Mouse (Mus musculus): ENCODE data around the gene Syne1. TPM values are rescaled to one million over a fixed set of nuclear protein-coding genes. Genes with fewer than 3 reads are reported as not detected.
"Not testable (repeated sequence)": the region's sequence is repeated elsewhere in the genome, so short reads cannot be mapped to it uniquely, and the experiment has no call there.

Syne1 gene
- polyA plus RNA-seq, 1 experiment from 2014 or later = 21.7 TPM

- DNase-seq (ENCODE audit: low spot score) (no peak), ATAC-seq (ENCODE audit: low FRiP score) (no peak)
- no peaks in the 10 kb centered on the region for H3K36me3 ChIP-seq (replicated peaks; ENCODE audit: control insufficient read depth, insufficient read depth)
- no peak overlapping the region for H3K27ac ChIP-seq
- no peaks in the 10 kb centered on the region for H3K27me3 ChIP-seq (ENCODE audit: control insufficient read depth, insufficient read depth, low read length)
- 62% methylated on average over 3 of the region's 3 CpGs for WGBS
- no peak overlapping the region for H3K9ac ChIP-seq
- H3K4me1 ChIP-seq (replicated peaks; ENCODE audit: control insufficient read depth, insufficient read depth, low read length) = no peaks in the 10 kb centered on the region
- no peaks in the 10 kb centered on the region for H3K9me3 ChIP-seq (ENCODE audit: control insufficient read depth, low read length)
- no peak overlapping the region for H3K4me3 ChIP-seq (replicated peaks; ENCODE audit: low read length)
- no peak overlapping the region for H3K4me2 ChIP-seq (replicated peaks)
Observed at GRCm38 (mm10) chr10:5504761-5505160, 46.5 kb downstream of the Syne1 start.

- no peak overlapping the region for H3K9ac ChIP-seq
- no peaks in the 10 kb centered on the region for H3K4me1 ChIP-seq (replicated peaks; ENCODE audit: control insufficient read depth, insufficient read depth, low read length)
- ATAC-seq (ENCODE audit: low FRiP score) (no peak), DNase-seq (ENCODE audit: low spot score) (no peak)
- H3K27me3 ChIP-seq (ENCODE audit: control insufficient read depth, insufficient read depth, low read length) = no peaks in the 10 kb centered on the region
- WGBS = 88% methylated on average over 3 of the region's 3 CpGs
- H3K9me3 ChIP-seq (ENCODE audit: control insufficient read depth, low read length) = no peaks in the 10 kb centered on the region
- no peak overlapping the region for H3K4me2 ChIP-seq (replicated peaks)
- H3K4me3 ChIP-seq (replicated peaks; ENCODE audit: low read length) = no peak overlapping the region
- H3K27ac ChIP-seq = no peak overlapping the region
- H3K36me3 ChIP-seq (replicated peaks; ENCODE audit: control insufficient read depth, insufficient read depth) = no peaks in the 10 kb centered on the region
Observed at GRCm38 (mm10) chr10:5503909-5504308, 47.4 kb downstream of the Syne1 start.

DNA sequence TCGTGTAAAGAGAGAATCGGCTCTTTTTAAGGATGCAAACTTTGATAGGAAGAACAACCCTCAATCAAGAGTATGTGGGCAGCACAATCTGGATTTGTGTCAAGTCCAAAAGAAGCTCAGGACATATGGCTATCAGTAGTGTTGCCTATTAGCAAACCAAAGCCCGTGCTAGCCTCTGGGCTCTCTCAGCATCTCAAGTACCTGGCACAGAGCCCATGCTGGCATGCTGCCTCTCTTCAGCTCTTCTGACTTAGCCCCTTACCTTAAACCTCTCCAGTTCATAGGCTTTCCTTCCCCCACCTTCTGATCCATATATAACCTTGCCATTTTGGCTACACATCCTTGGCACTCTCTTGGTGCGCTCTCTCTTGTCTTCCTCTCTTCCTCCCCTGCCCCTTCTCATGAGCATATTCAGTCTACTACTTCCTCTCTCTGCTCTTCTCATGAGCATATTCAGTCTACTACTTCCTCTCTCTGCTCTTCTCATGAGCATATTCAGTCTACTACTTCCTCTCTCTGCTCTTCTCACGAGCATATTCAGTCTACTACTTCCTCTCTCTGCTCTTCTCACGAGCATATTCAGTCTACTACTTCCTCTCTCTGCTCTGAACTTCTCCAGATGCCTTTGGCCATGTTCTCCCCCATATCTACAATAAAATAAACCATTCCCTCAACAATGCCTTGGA, 51.5 kb downstream of the Syne1 start:
- not testable (repeated sequence) for ATAC-seq (ENCODE audit: low FRiP score); H3K36me3 ChIP-seq (replicated peaks; ENCODE audit: control insufficient read depth, insufficient read depth); H3K9me3 ChIP-seq (ENCODE audit: control insufficient read depth, low read length); H3K4me2 ChIP-seq (replicated peaks); H3K4me3 ChIP-seq (replicated peaks; ENCODE audit: low read length); H3K9ac ChIP-seq; H3K4me1 ChIP-seq (replicated peaks; ENCODE audit: control insufficient read depth, insufficient read depth, low read length); H3K27me3 ChIP-seq (ENCODE audit: control insufficient read depth, insufficient read depth, low read length); H3K27ac ChIP-seq; DNase-seq (ENCODE audit: low spot score)
- WGBS = 86% methylated on average over 6 of the region's 6 CpGs

GRCm38 (mm10) chr10:5497859-5498258, 53.4 kb downstream of the Syne1 start:
- Histone ChIP-seq H3K4me1 (replicated peaks; ENCODE audit: control insufficient read depth, insufficient read depth, low read length) (no peaks in the 10 kb centered on the region), H3K36me3 (replicated peaks; ENCODE audit: control insufficient read depth, insufficient read depth) (no peaks in the 10 kb centered on the region), H3K4me2 (replicated peaks) (no peak overlapping the region), H3K9ac (no peak overlapping the region), H3K27me3 (ENCODE audit: control insufficient read depth, insufficient read depth, low read length) (no peaks in the 10 kb centered on the region), H3K27ac (no peak overlapping the region), H3K4me3 (replicated peaks; ENCODE audit: low read length) (no peak overlapping the region), H3K9me3 (ENCODE audit: control insufficient read depth, low read length) (no peaks in the 10 kb centered on the region)
- DNase-seq (ENCODE audit: low spot score) = no peak
- no peak for ATAC-seq (ENCODE audit: low FRiP score)
- WGBS = 77% methylated on average over 2 of the region's 2 CpGs

DNA sequence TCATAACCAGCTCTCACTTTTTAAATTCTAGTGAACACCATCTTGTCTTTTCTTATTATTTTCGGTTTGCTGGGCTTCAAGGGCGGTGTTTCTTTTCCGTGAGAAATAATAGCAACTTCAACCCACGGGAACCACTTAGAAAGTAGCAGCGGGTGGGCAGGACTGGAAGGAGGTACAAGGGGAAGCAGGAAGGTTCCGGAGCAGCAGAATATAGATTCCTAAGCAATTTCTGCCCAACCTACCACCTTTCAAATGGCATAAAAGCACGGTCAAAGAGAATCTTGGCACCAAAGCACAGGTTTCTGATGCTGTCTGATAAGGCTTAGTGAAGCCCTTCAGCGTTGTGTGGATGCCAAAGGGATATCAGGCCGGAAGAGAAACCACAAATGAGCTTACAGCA, 60.2 kb downstream of the Syne1 start:
- H3K4me1 ChIP-seq (replicated peaks; ENCODE audit: control insufficient read depth, insufficient read depth, low read length) = no peaks in the 10 kb centered on the region
- H3K27ac ChIP-seq = no peak overlapping the region
- H3K9me3 ChIP-seq (ENCODE audit: control insufficient read depth, low read length) = no peaks in the 10 kb centered on the region
- no peaks in the 10 kb centered on the region for H3K36me3 ChIP-seq (replicated peaks; ENCODE audit: control insufficient read depth, insufficient read depth)
- H3K27me3 ChIP-seq (ENCODE audit: control insufficient read depth, insufficient read depth, low read length) = no peaks in the 10 kb centered on the region
- ATAC-seq (ENCODE audit: low FRiP score) = no peak
- no peak overlapping the region for H3K4me2 ChIP-seq (replicated peaks)
- H3K9ac ChIP-seq = no peak overlapping the region
- WGBS = 85% methylated on average over 9 of the region's 9 CpGs
- H3K4me3 ChIP-seq (replicated peaks; ENCODE audit: low read length) = no peak overlapping the region
- no peak for DNase-seq (ENCODE audit: low spot score)

- DNase-seq (ENCODE audit: low spot score) = no peak
- H3K9me3 ChIP-seq (ENCODE audit: control insufficient read depth, low read length) = no peaks in the 10 kb centered on the region
- no peaks in the 10 kb centered on the region for H3K36me3 ChIP-seq (replicated peaks; ENCODE audit: control insufficient read depth, insufficient read depth)
- H3K27me3 ChIP-seq (ENCODE audit: control insufficient read depth, insufficient read depth, low read length) = no peaks in the 10 kb centered on the region
- ATAC-seq (ENCODE audit: low FRiP score) = no peak
- H3K4me3 ChIP-seq (replicated peaks; ENCODE audit: low read length) = no peak overlapping the region
- 62% methylated on average over 6 of the region's 6 CpGs for WGBS
- no peak overlapping the region for H3K4me2 ChIP-seq (replicated peaks)
- no peak overlapping the region for H3K9ac ChIP-seq
- H3K4me1 ChIP-seq (replicated peaks; ENCODE audit: control insufficient read depth, insufficient read depth, low read length) = no peaks in the 10 kb centered on the region
- no peak overlapping the region for H3K27ac ChIP-seq
Observed at GRCm38 (mm10) chr10:5490029-5490428, 61.3 kb downstream of the Syne1 start.

GRCm38 (mm10) chr10:5488097-5488496, 63.2 kb downstream of the Syne1 start:
- DNase-seq (ENCODE audit: low spot score) = no peak
- no peaks in the 10 kb centered on the region for H3K27me3 ChIP-seq (ENCODE audit: control insufficient read depth, insufficient read depth, low read length)
- H3K9ac ChIP-seq = no peak overlapping the region
- no peak; the same call in 1 of the 2 replicates for ATAC-seq (ENCODE audit: low FRiP score)
- H3K4me1 ChIP-seq (replicated peaks; ENCODE audit: control insufficient read depth, insufficient read depth, low read length) = no peaks in the 10 kb centered on the region
- no peak overlapping the region for H3K27ac ChIP-seq
- H3K9me3 ChIP-seq (ENCODE audit: control insufficient read depth, low read length) = no peaks in the 10 kb centered on the region
- no peaks in the 10 kb centered on the region for H3K36me3 ChIP-seq (replicated peaks; ENCODE audit: control insufficient read depth, insufficient read depth)
- H3K4me3 ChIP-seq (replicated peaks; ENCODE audit: low read length) = no peak overlapping the region
- 42% methylated on average over 5 of the region's 5 CpGs for WGBS
- H3K4me2 ChIP-seq (replicated peaks) = no peak overlapping the region

DNA sequence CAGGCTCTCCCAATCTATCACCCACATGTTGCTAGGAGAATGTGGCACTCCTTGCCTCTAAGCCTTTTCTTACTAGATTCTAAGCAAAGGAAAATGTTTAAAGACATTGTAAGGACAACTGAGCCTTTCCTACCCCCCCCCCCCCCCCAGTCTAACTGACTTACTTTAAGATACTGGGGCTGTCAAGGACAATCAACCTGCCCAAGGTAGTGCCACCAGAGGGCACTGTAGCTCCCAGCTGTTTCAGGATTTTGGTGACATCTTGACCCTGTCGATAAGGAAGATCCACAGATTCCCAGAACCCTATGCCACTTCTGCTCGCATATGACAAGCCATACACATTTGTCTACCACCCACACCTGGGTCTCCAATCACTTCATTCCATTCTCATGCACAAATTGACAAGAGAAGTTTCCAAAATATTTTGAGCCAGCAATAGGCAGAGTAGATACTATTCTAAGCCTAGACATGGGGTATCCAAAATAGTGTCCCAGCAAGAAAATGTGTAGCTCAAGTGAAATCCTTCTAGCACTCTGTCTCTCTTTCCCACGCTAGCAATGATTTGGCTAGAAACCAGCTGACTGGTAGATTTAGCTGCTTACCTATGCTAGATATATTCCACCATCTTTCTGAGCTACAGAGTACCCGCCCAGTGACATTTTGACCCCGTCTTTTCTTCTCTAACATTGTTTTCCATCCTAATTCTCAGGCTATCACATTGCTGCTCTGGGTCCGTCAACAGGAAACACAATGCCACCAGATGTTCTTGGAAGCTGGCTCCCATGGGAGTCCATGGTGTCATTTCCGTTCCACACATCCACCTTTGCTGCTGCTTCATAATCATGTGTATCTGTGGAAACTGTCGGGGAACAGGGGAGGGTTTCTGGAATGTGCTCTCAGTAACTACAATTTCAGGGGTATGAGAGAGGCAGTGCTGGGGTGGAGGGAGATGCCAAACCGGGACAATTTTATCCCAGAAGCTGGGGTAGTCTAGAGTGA, 70.4 kb downstream of the Syne1 start:
- no peak for ATAC-seq (ENCODE audit: low FRiP score)
- no peaks in the 10 kb centered on the region for H3K36me3 ChIP-seq (replicated peaks; ENCODE audit: control insufficient read depth, insufficient read depth)
- H3K27me3 ChIP-seq (ENCODE audit: control insufficient read depth, insufficient read depth, low read length) = no peaks in the 10 kb centered on the region
- H3K9ac ChIP-seq = no peak overlapping the region
- no peak overlapping the region for H3K4me3 ChIP-seq (replicated peaks; ENCODE audit: low read length)
- no peaks in the 10 kb centered on the region for H3K9me3 ChIP-seq (ENCODE audit: control insufficient read depth, low read length)
- DNase-seq (ENCODE audit: low spot score) = no peak
- no peaks in the 10 kb centered on the region for H3K4me1 ChIP-seq (replicated peaks; ENCODE audit: control insufficient read depth, insufficient read depth, low read length)
- H3K27ac ChIP-seq = no peak overlapping the region
- no peak overlapping the region for H3K4me2 ChIP-seq (replicated peaks)
- 78% methylated on average over 9 of the region's 9 CpGs for WGBS

- ATAC-seq (ENCODE audit: low FRiP score) = no peak; the same call in 1 of the 2 replicates
- WGBS = 60% methylated on average over 6 of the region's 6 CpGs
Observed at GRCm38 (mm10) chr10:5480097-5480496, 71.2 kb downstream of the Syne1 start.

More at GRCm38 (mm10) chr10:5480097-5480496, 71.2 kb downstream of the Syne1 start:
- Histone ChIP-seq H3K9ac (no peak overlapping the region), H3K4me1 (replicated peaks; ENCODE audit: control insufficient read depth, insufficient read depth, low read length) (no peaks in the 10 kb centered on the region), H3K4me2 (replicated peaks) (no peak overlapping the region), H3K27ac (no peak overlapping the region), H3K4me3 (replicated peaks; ENCODE audit: low read length) (no peak overlapping the region), H3K9me3 (ENCODE audit: control insufficient read depth, low read length) (no peaks in the 10 kb centered on the region), H3K27me3 (ENCODE audit: control insufficient read depth, insufficient read depth, low read length) (no peaks in the 10 kb centered on the region), H3K36me3 (replicated peaks; ENCODE audit: control insufficient read depth, insufficient read depth) (no peaks in the 10 kb centered on the region)
- DNase-seq (ENCODE audit: low spot score) = peak; percentile 69
